Mouse (Mus musculus) B cell, adult 2 months (primary cell): ENCODE measurements around the gene Ift140.

Source experiments
- DNase-seq, 2 experiments: peaks; one replicate each; pipeline ENCODE4 v3.0.0; 2022

Gene Ift140

GRCm38 (mm10) chr17:25015655-25016291 lies at the start of gene Ift140, which contains the start of gene Cramp1l:
TSS of gene Ift140 (plus strand) at chr17:25016085.
TSS of gene Cramp1l (minus strand) at chr17:25015788.
- DNase-seq: peak; percentile 98 to 99

GRCm38 (mm10) chr17:24987221-24987620 lies 28.7 kb upstream of the Ift140 start:
- DNase-seq: no peak

GRCm38 (mm10) chr17:24994721-24995120 lies 21.2 kb upstream of the Ift140 start:
- no peak for DNase-seq

GRCm38 (mm10) chr17:25005102-25005501 lies 10.8 kb upstream of the Ift140 start:
- DNase-seq: peak in 1 of 2 experiments; percentile 6

- no peak for DNase-seq
Measured at GRCm38 (mm10) chr17:25007480-25007879, 8.4 kb upstream of the Ift140 start.

- peak; percentile 41 to 50 for DNase-seq
Measured at GRCm38 (mm10) chr17:25013606-25014501, 2.0 kb upstream of the Ift140 start.

- peak; percentile 22 to 27 for DNase-seq
Measured at GRCm38 (mm10) chr17:25014841-25015570, 879 bp upstream of the Ift140 start.

- DNase-seq: peak; percentile 75 to 78
Measured at GRCm38 (mm10) chr17:25016292-25017132, 627 bp downstream of the Ift140 start.

GRCm38 (mm10) chr17:25036183-25036582 lies 20.3 kb downstream of the Ift140 start:
- DNase-seq: peak; percentile 57 to 58

GRCm38 (mm10) chr17:25044879-25045278 lies 29.0 kb downstream of the Ift140 start:
- peak; percentile 70 to 78 for DNase-seq

- DNase-seq: peak; percentile 51 to 56
Measured at GRCm38 (mm10) chr17:25045281-25045680, 29.4 kb downstream of the Ift140 start.

GRCm38 (mm10) chr17:25047143-25047542 lies 31.3 kb downstream of the Ift140 start:
- DNase-seq: peak; percentile 34 to 45

- DNase-seq: no peak
Measured at GRCm38 (mm10) chr17:25053274-25053673, 37.4 kb downstream of the Ift140 start.

- peak; percentile 26 to 31 for DNase-seq
Measured at GRCm38 (mm10) chr17:25057041-25057440, 41.2 kb downstream of the Ift140 start.

- no peak for DNase-seq
Measured at GRCm38 (mm10) chr17:25063261-25063660, 47.4 kb downstream of the Ift140 start.

- no peak for DNase-seq
Measured at GRCm38 (mm10) chr17:25063872-25064271, 48.0 kb downstream of the Ift140 start.

GRCm38 (mm10) chr17:25064351-25064750 lies 48.5 kb downstream of the Ift140 start:
- no peak for DNase-seq

- DNase-seq: no peak
Measured at GRCm38 (mm10) chr17:25065189-25065588, 49.3 kb downstream of the Ift140 start.

GRCm38 (mm10) chr17:25066595-25066994 lies 50.7 kb downstream of the Ift140 start:
- DNase-seq: no peak

- DNase-seq: no peak
Measured at GRCm38 (mm10) chr17:25067442-25067851, 51.6 kb downstream of the Ift140 start.

GRCm38 (mm10) chr17:25068690-25069089 lies 52.8 kb downstream of the Ift140 start:
- no peak for DNase-seq

- DNase-seq: no peak
Measured at GRCm38 (mm10) chr17:25076906-25077305, 61.0 kb downstream of the Ift140 start.
